Mouse (Mus musculus) bone marrow macrophage, adult 2 months (primary cell): ENCODE measurements around the gene Rbm12. TPM values are rescaled to one million over a fixed set of nuclear protein-coding genes. Genes with fewer than 3 reads are reported as not detected.

Source experiments
- H3K27ac ChIP-seq: 2 replicates; pipeline ENCODE4 v1.5.1; 2012; ENCODE audit warnings: low read depth, low read length; ENCODE audit not compliant: insufficient read depth
- H3K4me1 ChIP-seq: 2 replicates; pipeline ENCODE4 v1.6.1; 2012; ENCODE audit warnings: low read length; ENCODE audit not compliant: control insufficient read depth, insufficient read depth
- H3K4me3 ChIP-seq: 2 replicates; pipeline ENCODE4 v1.5.1; 2012; ENCODE audit warnings: mild to moderate bottlenecking, low read length, moderate library complexity; ENCODE audit not compliant: insufficient read depth
- CTCF ChIP-seq: IDR thresholded peaks from 2 replicates; pipeline ENCODE4 v1.5.1; 2012; ENCODE audit warnings: low read depth, mild to moderate bottlenecking, low read length, moderate library complexity
- POLR2A ChIP-seq: IDR thresholded peaks from 2 replicates; pipeline ENCODE4 v1.6.1; 2012; ENCODE audit warnings: mild to moderate bottlenecking, low read depth, low read length, borderline replicate concordance
- polyA plus RNA-seq: library from polyadenylated mRNA; stranded (reverse); fragments of >200 nt; gene quantifications from 2 replicates; pipeline ENCODE4 v1.2.4, GENCODE M21; 2012; ENCODE audit not compliant: missing spikeins, insufficient read depth, insufficient read length

The Rbm12 gene
- polyA plus RNA-seq, 1 experiment = 14.0 TPM

DNA sequence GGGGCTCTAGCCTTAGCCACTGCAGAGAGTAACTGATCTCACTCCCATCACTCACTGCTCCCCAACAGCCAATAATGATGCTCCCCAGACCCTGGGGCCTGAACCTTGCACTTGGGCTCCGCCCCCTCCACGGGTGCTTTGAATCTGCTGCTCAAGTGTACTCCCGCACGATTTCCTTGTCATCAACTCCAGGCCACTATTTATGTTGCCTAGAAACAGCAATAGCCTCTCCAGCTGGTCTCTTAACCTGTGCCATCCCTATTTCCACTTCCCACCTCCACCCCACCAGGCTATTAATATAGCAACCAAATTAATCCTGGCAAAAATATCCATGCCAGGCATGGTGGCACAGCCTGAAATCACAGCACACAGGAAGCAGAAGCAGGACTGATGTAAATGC lies 32.1 kb downstream of the Rbm12 start:
- TF ChIP-seq POLR2A (no peak), CTCF (no peak)

DNA sequence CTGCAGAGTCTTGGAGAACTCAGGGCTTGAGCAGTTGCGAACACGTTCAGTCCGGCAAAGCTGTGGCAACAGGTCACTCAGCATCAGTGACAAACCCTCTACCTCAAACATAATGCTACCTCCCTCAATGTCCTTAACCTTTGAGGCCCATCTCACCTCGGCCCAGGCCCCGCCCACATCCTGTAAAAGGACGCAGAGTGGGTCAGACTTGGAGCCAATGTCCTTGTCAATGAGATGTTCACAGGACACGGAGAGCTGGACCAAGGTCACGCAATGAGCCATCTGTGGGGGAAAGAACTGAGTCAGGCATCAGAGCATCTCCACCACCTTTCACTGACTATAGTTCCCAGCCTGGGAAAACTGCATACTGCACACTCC lies 32.6 kb downstream of the Rbm12 start:
- Histone ChIP-seq H3K4me3 (no peak overlapping the region), H3K27ac (no peak overlapping the region), H3K4me1 (no peaks in the 10 kb centered on the region)
- no peak for TF ChIP-seq POLR2A
- TF ChIP-seq CTCF = no peak

More for the DNA sequence above, 32.1 kb downstream of the Rbm12 start:
- Histone ChIP-seq H3K4me3 (no peak overlapping the region), H3K4me1 (no peaks in the 10 kb centered on the region), H3K27ac (no peak overlapping the region)

DNA sequence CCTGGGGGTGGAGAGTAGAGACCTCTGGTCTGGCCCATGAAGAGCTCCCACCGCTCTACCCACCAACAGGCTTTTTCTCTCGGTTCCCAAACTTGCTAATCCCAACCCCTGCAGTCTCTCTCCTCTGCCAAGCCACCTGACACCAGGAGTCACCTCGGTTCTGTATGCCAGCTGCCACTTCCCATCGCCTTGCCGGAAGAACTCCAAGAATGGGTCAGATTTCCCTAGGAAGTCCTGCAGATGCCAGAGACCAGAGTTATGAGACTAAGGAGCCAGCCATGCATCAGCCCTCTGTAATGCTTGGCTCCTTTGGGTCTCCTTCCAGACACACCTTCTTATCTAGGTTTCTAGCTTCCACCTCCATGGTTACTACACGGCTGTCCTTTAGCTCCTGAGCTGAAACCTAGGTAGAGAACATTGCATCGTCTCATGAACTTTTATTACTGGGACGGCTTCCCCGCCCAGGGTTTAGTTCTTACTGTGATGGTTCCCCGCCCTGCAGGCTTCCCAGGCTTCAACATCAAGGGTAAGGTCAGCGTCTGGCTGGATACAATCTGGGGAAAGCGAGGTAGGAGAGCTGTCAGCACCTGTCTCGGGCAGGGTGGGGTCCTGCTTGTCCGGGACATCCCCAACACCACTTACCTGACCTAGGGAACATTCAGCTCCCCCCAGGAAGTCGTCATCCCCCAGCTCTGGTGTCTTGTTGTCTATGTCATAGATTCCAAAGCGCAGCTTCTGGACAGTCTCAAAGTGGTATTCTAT lies 33.2 kb downstream of the Rbm12 start:
- no peaks in the 10 kb centered on the region for H3K4me1 ChIP-seq
- no peak overlapping the region for H3K4me3 ChIP-seq
- no peak for TF ChIP-seq POLR2A
- TF ChIP-seq CTCF = no peak
- no peak overlapping the region for H3K27ac ChIP-seq

DNA sequence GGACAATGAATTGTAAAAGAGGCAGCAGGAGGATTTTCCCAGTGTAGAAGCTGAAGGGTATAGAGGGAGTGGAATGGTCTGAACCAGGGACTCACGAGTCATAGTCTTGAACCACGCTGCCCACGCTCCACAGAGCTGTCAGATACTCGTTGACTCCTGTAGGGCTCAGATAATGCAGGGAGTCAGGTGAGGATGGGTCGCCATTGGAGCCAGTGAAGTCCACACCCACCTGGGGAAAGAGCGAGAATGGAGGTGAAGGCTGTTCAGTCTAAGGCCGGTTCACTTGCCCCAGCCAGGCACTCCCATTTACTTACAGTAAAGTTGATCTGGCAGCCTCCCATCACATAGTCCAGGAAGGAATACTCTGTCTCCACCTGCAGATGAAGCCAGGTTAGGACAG lies 34.3 kb downstream of the Rbm12 start:
- no peak for TF ChIP-seq CTCF
- no peak for TF ChIP-seq POLR2A
- Histone ChIP-seq H3K4me1 (no peaks in the 10 kb centered on the region), H3K27ac (no peak overlapping the region), H3K4me3 (no peak overlapping the region)

DNA sequence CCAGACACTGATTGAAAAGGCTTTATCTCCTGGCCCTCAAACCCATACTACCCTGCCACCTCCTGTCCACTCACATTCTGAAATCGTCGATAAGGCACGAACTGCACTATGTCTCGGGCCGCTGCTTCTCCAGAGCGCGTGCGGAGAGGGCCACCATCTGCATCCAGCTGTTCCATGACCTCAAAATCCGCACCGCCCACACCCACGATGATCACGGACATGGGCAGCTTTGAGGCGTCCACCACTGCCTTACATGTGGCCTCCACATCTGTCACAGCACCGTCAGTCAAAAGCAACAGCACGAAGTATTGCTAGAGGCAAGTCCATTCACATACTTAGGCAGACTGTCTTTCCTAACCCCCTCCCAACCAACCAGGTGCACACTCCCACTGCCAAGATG lies 38.1 kb downstream of the Rbm12 start:
- H3K27ac ChIP-seq = no peak overlapping the region
- TF ChIP-seq CTCF = no peak
- TF ChIP-seq POLR2A = no peak
- H3K4me3 ChIP-seq = no peak overlapping the region
- no peaks in the 10 kb centered on the region for H3K4me1 ChIP-seq

DNA sequence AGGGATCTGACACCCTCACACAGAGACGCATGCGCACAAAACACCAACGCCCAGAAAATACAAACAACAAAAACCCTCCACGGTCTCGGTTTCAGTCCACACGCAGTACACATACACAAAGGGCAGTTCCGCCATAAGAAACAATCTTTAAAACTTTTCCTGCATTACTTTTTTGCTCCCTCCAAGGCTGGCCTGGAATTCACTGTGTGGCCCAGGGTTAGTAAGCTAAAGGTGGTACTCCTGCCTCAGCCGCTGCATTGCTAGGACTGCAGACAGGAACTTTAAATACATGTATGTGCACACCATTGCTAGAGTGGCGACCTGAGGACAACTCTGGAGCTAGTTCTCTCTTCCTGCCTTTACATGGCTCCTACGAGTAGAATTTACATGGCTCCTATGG lies 40.5 kb downstream of the Rbm12 start:
- Histone ChIP-seq H3K4me3 (no peak overlapping the region), H3K27ac (no peak overlapping the region), H3K4me1 (no peaks in the 10 kb centered on the region)
- TF ChIP-seq CTCF (no peak), POLR2A (no peak)

DNA sequence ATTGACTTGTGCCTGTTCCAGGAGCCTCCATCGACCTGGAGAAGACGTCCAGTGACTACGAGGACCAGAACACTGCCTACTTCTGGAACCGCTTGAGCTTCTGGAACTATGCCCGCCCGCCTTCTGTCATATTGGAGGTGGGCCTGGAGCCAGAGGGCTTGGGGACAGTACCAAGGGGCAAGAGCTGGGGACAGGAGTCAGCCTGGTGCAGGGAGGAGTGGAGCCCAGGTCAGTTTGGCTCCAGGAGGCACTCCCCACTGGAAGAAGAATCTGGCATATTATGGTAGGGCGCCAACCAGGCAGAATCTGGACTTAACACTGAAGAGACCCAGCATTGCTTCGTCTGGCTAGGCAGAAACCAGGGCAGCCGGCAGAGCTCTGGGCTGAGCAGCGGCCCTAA lies 43.9 kb downstream of the Rbm12 start:
- H3K27ac ChIP-seq = no peak overlapping the region
- H3K4me3 ChIP-seq = no peak overlapping the region
- no peaks in the 10 kb centered on the region for H3K4me1 ChIP-seq
- TF ChIP-seq POLR2A = no peak
- TF ChIP-seq CTCF = no peak

DNA sequence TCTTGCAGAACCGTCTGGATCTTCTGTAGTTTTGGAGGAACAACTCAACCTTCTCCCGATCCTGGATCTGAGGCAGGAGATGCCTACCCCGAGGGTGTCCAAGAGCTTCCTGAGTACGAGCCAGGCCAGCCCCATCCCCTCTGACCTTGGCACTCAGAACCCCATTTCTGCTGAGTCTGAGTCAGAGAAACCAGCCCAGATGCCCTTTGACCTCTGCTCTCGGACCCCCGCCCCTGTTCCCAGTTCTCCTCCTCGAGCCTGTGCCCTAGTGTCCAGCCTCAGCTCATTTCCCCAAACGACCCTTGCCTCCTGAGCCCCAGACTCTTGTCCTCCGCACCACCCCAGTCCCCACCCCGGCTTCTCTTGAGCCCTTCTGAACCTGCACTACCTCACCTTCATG lies 45.7 kb downstream of the Rbm12 start:
- no peaks in the 10 kb centered on the region for H3K4me1 ChIP-seq
- H3K27ac ChIP-seq = no peak overlapping the region
- TF ChIP-seq CTCF = no peak
- no peak for TF ChIP-seq POLR2A
- H3K4me3 ChIP-seq = peak overlapping the region; percentile 86

DNA sequence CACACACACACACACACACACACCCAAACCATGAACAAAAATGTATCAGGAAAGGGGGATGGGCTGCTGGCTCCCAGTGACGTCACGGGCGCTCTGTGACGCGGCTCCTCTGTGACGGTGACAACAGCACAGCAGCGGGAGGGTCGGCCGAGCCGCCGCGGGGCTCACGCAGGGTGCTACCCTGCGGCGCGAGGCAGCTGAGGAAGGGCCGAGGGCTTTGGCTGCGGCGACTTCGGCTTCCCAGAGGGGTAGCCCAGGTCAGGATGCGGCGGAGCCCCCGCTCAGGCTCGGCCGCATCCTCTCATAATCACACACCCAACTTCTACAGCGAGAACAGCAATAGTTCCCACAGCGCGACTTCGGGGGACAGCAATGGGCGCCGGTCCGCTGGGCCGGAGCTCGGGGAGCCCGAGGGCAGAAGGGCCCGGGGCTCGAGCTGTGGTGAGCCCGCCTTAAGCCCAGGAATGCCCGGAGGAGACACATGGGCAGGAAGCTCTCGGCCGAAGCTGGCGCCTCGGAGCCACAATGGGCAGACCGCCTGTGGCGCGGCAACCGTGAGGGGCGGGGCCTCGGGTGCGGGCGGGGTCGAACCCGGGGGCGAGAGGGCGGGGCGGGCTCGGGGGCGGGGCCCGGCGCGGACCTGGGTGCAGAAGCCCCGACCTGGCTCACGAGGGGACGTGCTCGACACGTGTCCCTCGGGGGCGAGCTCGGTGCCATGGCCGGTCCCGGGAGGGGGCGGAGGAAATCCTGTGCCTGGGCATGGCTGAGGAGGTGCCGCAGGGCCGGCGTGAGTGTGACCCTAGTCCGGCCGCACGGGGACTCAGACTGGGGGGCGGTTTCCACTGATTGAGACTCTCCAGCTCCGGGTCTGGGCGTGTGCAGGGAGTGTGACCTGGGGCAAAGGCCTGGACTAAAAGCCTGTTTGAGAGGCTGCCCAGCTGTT lies 46.4 kb downstream of the Rbm12 start, which contains the start of gene Spag4:
Gene Spag4, plus strand, starts transcription at position 77 of the 943 bp plus-strand sequence.
- no peak within 1 kb of the TSS for H3K27ac ChIP-seq
- H3K4me1 ChIP-seq = no peaks in the 10 kb centered on the region
- peak within 1 kb of the TSS; percentile 86 for H3K4me3 ChIP-seq
- TF ChIP-seq POLR2A (no peak), CTCF (no peak)

DNA sequence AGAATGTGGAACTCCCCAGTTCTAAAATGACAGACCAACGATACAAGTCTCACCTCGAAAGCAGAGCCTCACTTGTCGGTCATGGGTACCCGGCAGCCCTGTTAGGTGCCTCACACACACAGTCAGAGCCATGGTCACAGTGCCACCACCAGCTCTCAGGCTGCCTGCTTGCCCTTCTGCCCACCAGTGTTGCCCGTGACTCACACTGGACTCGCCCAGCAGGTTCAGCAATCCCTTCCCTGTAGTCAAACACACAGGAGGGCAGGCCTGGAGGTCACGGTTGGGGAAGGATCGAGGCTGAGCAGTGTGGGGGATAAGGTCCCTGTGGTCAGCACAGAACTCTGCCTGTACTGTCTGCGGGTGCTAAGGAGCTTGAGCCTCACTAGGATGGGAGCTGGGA lies 59.0 kb downstream of the Rbm12 start, which contains the start of gene Fer1l4:
Gene Fer1l4, minus strand, starts transcription at position 132 of the 400 bp plus-strand sequence.
- Histone ChIP-seq H3K4me3 (no peak within 1 kb of the TSS), H3K4me1 (no peaks in the 10 kb centered on the region), H3K27ac (no peak within 1 kb of the TSS)
- TF ChIP-seq POLR2A (no peak), CTCF (no peak)
